Mouse (Mus musculus): ENCODE results near the gene Fam168b.

Fam168b gene

GRCm38 (mm10) chr1:34812407-34813247, 30.2 kb downstream of the Fam168b start:
- no peak for DNase-seq

GRCm38 (mm10) chr1:34811581-34811980, 31.3 kb downstream of the Fam168b start:
- no peak for DNase-seq

- no peak for DNase-seq
These were observed 31.8 kb downstream of the Fam168b start for GRCm38 (mm10) chr1:34811035-34811434.

- no peak for DNase-seq
These were observed 32.6 kb downstream of the Fam168b start for GRCm38 (mm10) chr1:34810293-34810692.

GRCm38 (mm10) chr1:34808445-34808844, 34.4 kb downstream of the Fam168b start:
- DNase-seq: peak; percentile 53 to 70

GRCm38 (mm10) chr1:34805931-34806520, 36.8 kb downstream of the Fam168b start:
- no peak for DNase-seq

- no peak for DNase-seq
These were observed 38.0 kb downstream of the Fam168b start for GRCm38 (mm10) chr1:34804863-34805262.

- no peak for DNase-seq
These were observed 40.6 kb downstream of the Fam168b start for GRCm38 (mm10) chr1:34802290-34802642.

GRCm38 (mm10) chr1:34801616-34802289, 41.1 kb downstream of the Fam168b start:
- peak; percentile 58 to 73 for DNase-seq

- no peak for DNase-seq
These were observed 43.7 kb downstream of the Fam168b start for GRCm38 (mm10) chr1:34799140-34799539.

GRCm38 (mm10) chr1:34793304-34794300, 49.3 kb downstream of the Fam168b start:
- no peak for DNase-seq

- DNase-seq: no peak
These were observed 59.2 kb downstream of the Fam168b start for GRCm38 (mm10) chr1:34783538-34784161.

- DNase-seq: no peak
These were observed 67.0 kb downstream of the Fam168b start for GRCm38 (mm10) chr1:34775870-34776269.

- DNase-seq: no peak
These were observed 74.0 kb downstream of the Fam168b start for GRCm38 (mm10) chr1:34768875-34769274.

GRCm38 (mm10) chr1:34767851-34768250, 75.0 kb downstream of the Fam168b start:
- no peak for DNase-seq

- no peak for DNase-seq
These were observed 76.0 kb downstream of the Fam168b start for GRCm38 (mm10) chr1:34766899-34767298.

Measured in kidney, postnatal 25 days (tissue).